Mouse (Mus musculus) spleen, adult 2 months (tissue): ENCODE results near the gene Mis12. TPM values are rescaled to one million over a fixed set of nuclear protein-coding genes. Genes with fewer than 3 reads are reported as not detected.

Experiments
- DNase-seq, 2 experiments: peaks; one replicate each; pipeline versions ENCODE4 v3.0.0 to v3.0.0-alpha.2; 2012 to 2021; ENCODE audit warnings: low spot score in 2 of 2, low read depth in 1 of 2
- H3K27ac ChIP-seq: fragments of 200-500 bp; 2 replicates; pipeline ENCODE4 v1.5.1; 2012; ENCODE audit warnings: low read length, inconsistent platforms; ENCODE audit not compliant: insufficient read depth
- H3K27me3 ChIP-seq: fragments of 200-500 bp; 2 replicates; pipeline ENCODE4 v1.6.1; 2012; ENCODE audit warnings: mild to moderate bottlenecking, moderate library complexity, low read length, inconsistent platforms; ENCODE audit not compliant: control insufficient read depth, insufficient read depth
- H3K36me3 ChIP-seq: fragments of 200-500 bp; 2 replicates; pipeline ENCODE4 v1.6.1; 2012; ENCODE audit warnings: mild to moderate bottlenecking, low read length, inconsistent platforms; ENCODE audit not compliant: control insufficient read depth, insufficient read depth
- H3K4me1 ChIP-seq: fragments of 200-500 bp; 2 replicates; pipeline ENCODE4 v1.6.1; 2011; ENCODE audit warnings: inconsistent platforms; ENCODE audit not compliant: control insufficient read depth, insufficient read depth, insufficient read length
- H3K4me3 ChIP-seq: fragments of 200-500 bp; 2 replicates; pipeline ENCODE4 v1.5.1; 2011; ENCODE audit warnings: mild to moderate bottlenecking, inconsistent platforms; ENCODE audit not compliant: insufficient read depth, insufficient read length; ENCODE audit errors: extremely low read depth
- CTCF ChIP-seq: fragments of 200-500 bp; IDR thresholded peaks from 2 replicates; pipeline ENCODE4 v1.5.1; 2011; ENCODE audit warnings: mild to moderate bottlenecking, inconsistent platforms; ENCODE audit not compliant: insufficient read depth, insufficient read length, insufficient replicate concordance; ENCODE audit errors: extremely low read depth
- POLR2A ChIP-seq: fragments of 200-500 bp; IDR thresholded peaks from 2 replicates; pipeline ENCODE4 v1.6.1; 2011; ENCODE audit warnings: low read depth, low read length, inconsistent platforms
- WGBS: fragments of 180-500 bp; shearing (Covaris S2); methylation state at CpG from one replicate; pipeline ENCODE4 v1.1.7; 2018; 5-methylcytosine and 5-hydroxymethylcytosine counted together
- polyA plus RNA-seq: library from polyadenylated mRNA; depleted of rRNA; stranded (reverse); fragments of >200 nt; gene quantifications from 2 replicates; pipeline ENCODE4 v1.2.3, GENCODE M21; 2012; rRNA removed

The Mis12 gene
- 2.6 and 2.9 TPM in 2 replicates for polyA plus RNA-seq

DNA sequence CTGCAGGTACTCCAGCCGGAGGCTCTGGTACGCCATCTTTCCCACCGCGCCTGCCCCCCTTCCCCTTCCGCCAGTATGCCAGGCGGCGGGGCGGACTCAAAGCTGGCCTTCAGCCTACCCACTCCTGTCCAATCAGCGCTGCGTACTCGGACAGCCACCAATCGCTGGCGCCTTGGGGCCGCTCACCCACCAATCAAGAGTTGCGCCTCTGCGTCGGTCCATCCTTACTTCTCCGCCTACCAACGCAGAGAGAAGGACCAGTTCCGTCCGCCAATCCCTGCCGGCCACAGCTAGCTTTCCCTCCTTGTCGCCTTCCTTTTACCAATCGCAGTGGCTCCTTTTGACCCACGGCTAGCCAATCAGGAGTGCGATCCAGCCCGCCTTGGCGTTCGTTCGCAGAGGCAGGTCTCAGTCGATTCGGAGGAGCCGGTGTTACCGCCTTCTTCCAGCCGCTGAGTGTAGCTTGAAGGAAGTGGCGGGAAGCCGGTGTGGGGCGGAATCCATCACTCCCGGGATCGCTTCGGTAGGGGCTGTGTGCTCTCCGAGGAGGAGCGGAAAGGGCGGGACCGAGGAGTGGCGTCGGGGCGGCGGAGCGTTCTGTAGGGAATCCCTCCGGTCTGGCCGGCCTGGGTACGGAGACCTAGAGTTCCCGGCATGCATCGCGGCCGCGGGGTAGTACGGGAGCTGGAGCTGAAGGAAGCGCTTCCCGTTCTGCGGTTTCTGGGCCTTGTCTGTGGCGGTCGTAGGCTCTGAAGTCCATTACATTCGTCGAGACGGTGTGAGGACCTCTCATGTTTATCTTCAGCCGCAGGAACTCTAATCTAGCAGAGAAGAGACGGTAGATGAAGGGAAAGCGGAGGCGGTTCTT is at the start of gene Mis12, which contains the start of gene Derl2:
Mis12 (plus strand) TSS at position 411 of the 868 bp plus-strand sequence.
Derl2 (minus strand) TSS at position 641 of the 868 bp plus-strand sequence.
- peak; percentile 98 for DNase-seq
- Histone ChIP-seq H3K27ac (peak within 1 kb of the TSS; percentile 86), H3K4me3 (peak within 1 kb of the TSS; percentile 89), H3K27me3 (no peaks in the 10 kb centered on the region), H3K4me1 (peaks cover 7% of the 10 kb centered on the region), H3K36me3 (peaks cover 2% of the 10 kb centered on the region; the same call in 1 of the 2 replicates)
- TF ChIP-seq CTCF (no peak), POLR2A (peak; percentile 81)
- WGBS, result under 1% methylated on average over 71 of the region's 71 CpGs

DNA sequence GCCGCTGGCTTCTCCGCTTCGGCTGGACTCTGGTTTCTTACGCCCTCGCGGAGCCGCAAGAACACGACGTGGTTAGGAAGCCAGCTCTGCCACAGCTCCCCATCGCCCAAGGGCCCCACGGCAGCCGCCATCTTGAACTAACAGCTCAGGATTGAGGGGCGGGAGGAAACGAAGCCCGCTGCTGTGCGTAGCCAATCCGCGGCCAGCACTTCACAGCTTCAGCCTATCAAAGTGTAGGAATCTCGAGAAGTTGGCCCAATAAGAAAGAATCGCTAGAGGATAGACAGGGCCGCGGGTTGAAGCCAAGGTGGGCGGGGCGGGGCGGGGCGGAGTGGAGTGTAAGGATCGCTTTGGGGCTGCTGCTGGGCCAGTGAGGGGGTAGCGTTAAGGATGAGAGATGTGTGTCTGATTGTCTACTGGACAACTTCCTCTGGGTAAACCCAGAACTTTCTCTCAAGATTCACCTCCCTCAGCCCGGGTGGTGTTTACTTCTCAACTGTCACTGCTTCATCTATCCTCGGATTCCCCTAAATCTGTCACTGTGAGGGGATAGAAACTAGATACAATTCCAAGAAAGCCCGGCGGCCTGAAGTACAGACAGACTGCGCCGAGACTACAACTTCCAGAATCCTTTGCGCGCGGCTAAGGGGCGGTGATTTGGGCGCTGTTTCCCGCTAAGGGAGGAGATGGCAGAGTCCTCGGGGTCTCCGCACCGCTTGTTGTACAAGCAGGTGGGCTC is 49.4 kb upstream of the Mis12 start, which contains the start of the genes Nup88 and Rpain:
Nup88 (minus strand) TSS at position 153 of the 739 bp plus-strand sequence.
Rpain (plus strand) TSS at position 393 of the 739 bp plus-strand sequence.
- peaks cover 7% of the 10 kb centered on the region for H3K36me3 ChIP-seq
- 0% methylated on average over 43 of the region's 43 CpGs for WGBS

DNA sequence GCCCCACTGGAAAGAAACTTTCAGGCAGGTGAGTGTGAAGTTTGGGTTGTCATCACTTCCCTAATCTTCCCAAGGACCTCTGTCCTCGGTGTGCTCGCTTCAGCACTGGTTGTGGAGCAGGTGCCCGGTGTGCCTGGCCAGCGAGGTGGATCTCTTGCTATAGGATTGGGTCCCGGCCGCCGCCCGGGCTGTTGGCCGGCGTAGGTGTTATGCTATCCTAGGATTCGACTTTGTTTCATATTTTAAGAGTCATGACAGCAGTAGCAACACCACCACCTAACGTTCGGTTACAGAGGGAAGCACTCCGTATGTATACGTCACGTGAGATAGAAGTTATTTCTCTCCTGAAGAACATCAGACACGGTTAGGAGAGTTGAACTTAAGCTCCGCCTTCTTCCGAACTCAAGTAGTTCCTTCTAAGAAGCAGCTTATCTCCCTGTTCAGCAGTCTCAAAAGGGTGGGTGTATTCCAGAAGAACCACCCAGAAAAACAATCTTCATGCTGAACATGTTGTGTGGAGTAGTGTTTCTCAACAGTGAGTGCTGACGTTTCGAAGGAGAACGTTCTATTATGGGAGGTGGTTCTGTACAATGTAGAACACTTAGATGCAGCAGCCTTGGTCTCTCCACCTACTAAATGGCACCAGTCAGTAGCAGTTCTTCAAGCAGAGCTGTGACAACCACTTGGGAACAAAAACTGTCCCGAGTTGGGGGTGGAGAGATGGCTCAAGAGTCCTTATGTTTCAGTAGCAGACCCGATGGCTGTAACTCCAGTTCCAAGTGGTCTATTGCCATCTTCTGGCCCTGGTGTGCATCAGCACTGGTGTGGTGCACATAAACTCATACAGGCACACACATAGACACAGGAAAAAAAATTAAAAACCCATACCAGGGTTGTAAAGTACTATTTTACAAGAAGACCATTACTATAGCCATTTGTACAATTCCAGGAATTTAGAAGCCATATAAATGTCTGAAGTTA is 48.6 kb upstream of the Mis12 start:
- Histone ChIP-seq H3K4me1 (peaks cover 2% of the 10 kb centered on the region; the same call in 1 of the 2 replicates), H3K4me3 (peak overlapping the region; percentile 71), H3K27me3 (no peaks in the 10 kb centered on the region), H3K36me3 (peaks cover 8% of the 10 kb centered on the region), H3K27ac (peak overlapping the region; percentile 87)
- 12% methylated on average over 24 of the region's 24 CpGs for WGBS
- TF ChIP-seq POLR2A (no peak), CTCF (no peak)
- DNase-seq, result peak in 1 of 2 experiments; percentile 52

More for the DNA sequence above, 49.4 kb upstream of the Mis12 start, which contains the start of the genes Nup88 and Rpain:
- peaks cover 2% of the 10 kb centered on the region; the same call in 1 of the 2 replicates for H3K4me1 ChIP-seq
- TF ChIP-seq POLR2A, result peak; percentile 84
- TF ChIP-seq CTCF, result no peak
- no peaks in the 10 kb centered on the region for H3K27me3 ChIP-seq
- DNase-seq, result peak; percentile 91 to 95
- peak within 1 kb of the TSS; percentile 92 for H3K4me3 ChIP-seq
- H3K27ac ChIP-seq, result peak within 1 kb of the TSS; percentile 87

DNA sequence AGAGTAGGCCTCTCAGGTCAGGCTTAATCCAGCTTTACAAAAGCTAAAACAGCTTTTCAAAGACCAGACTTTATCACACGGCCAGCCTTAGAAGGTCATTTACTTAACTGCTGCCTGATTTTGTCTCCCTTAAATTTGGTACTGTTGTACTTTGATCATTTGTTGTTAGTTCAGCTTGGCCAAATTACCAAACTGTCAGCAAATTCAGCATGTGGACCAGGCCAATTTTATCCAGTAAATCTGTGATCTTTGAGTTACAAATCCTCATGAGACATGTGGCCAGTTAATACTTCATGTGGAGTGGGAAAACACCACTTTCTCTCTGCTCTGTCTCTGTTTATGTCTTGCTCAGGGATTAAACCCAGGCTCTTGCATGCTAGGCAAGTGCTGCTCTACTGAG is 46.8 kb upstream of the Mis12 start:
- H3K4me1 ChIP-seq, result peaks cover 2% of the 10 kb centered on the region; the same call in 1 of the 2 replicates
- TF ChIP-seq POLR2A, result no peak
- TF ChIP-seq CTCF, result no peak
- 98% methylated on average over 1 of the region's 1 CpGs for WGBS
- no peaks in the 10 kb centered on the region for H3K27me3 ChIP-seq
- no peak overlapping the region for H3K27ac ChIP-seq
- DNase-seq, result no peak
- H3K4me3 ChIP-seq, result no peak overlapping the region
- H3K36me3 ChIP-seq, result peaks cover 17% of the 10 kb centered on the region

DNA sequence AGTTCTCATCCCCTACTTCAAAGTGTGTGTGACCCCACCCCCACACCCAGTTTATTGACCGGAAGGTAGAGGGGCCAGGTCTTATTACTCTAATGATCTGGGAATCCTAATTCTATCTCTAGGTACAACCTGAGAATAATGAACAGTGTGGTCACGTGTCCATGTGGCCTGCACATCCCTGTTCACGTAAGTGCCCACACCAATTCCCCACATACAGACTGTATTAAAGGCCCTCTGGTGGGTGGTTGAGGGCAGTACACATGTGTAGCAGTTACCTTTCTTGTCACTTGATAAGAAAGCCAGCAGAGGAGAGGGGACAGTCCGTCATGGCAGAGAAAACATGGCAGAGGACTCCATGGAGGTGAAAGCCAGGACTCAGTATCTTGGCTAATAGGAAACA is 45.5 kb upstream of the Mis12 start:
- TF ChIP-seq CTCF (no peak), POLR2A (no peak)
- no peak overlapping the region for H3K4me3 ChIP-seq
- peaks cover 26% of the 10 kb centered on the region for H3K36me3 ChIP-seq
- no peaks in the 10 kb centered on the region; the same call in 1 of the 2 replicates for H3K4me1 ChIP-seq
- 84% methylated on average over 4 of the region's 4 CpGs for WGBS
- H3K27ac ChIP-seq, result no peak overlapping the region
- H3K27me3 ChIP-seq, result no peaks in the 10 kb centered on the region
- no peak for DNase-seq
